Mouse (Mus musculus) forebrain, embryonic 12.5 days (tissue): ENCODE data around the gene Dppa5a. TPM values are rescaled to one million over a fixed set of nuclear protein-coding genes. Genes with fewer than 3 reads are reported as not detected.

Experiments used
- ATAC-seq: fragments of 200-750 bp; cut with Nextera tagmentation; 2 replicates; pipeline ENCODE4 v1.8.0; 2017; ENCODE audit warnings: moderate TSS enrichment; ENCODE audit not compliant: low FRiP score
- H3K27ac ChIP-seq: fragments of 300-500 bp; sonication (generic); 2 replicates; pipeline ENCODE4 v1.5.1; 2016; ENCODE audit warnings: mild to moderate bottlenecking
- H3K27me3 ChIP-seq: fragments of 300-500 bp; sonication (generic); 2 replicates; pipeline ENCODE4 v1.6.1; 2016; ENCODE audit warnings: mild to moderate bottlenecking
- H3K36me3 ChIP-seq: fragments of 300-500 bp; sonication (generic); replicated peaks from 2 replicates; pipeline ENCODE4 v1.6.1; 2016; ENCODE audit warnings: mild to moderate bottlenecking
- H3K4me1 ChIP-seq: fragments of 300-500 bp; sonication (generic); 2 replicates; pipeline ENCODE4 v1.6.1; 2016
- H3K4me2 ChIP-seq: fragments of 300-500 bp; sonication (generic); 2 replicates; pipeline ENCODE4 v1.6.1; 2016; ENCODE audit warnings: mild to moderate bottlenecking, moderate library complexity
- H3K4me3 ChIP-seq: fragments of 300-500 bp; sonication (generic); replicated peaks from 2 replicates; pipeline ENCODE4 v1.5.1; 2016; ENCODE audit warnings: mild to moderate bottlenecking
- H3K9ac ChIP-seq: fragments of 300-500 bp; sonication (generic); 2 replicates; pipeline ENCODE4 v1.6.1; 2016; ENCODE audit warnings: mild to moderate bottlenecking
- H3K9me3 ChIP-seq: fragments of 300-500 bp; sonication (generic); 2 replicates; pipeline ENCODE4 v1.6.1; 2016
- WGBS: fragments of 180-500 bp; shearing (Covaris S2); methylation state at CpG from one replicate; pipeline ENCODE4 v1.1.7; 2016; 5-methylcytosine and 5-hydroxymethylcytosine counted together
- polyA plus RNA-seq: library from polyadenylated mRNA; unstranded; fragments of >200 nt; fragmentation: Nextera tagmentation; extraction: Ambion mirVana; gene quantifications from 2 replicates; pipeline ENCODE4 v1.2.1, GENCODE M21; 2016

The Dppa5a gene
- polyA plus RNA-seq, 1 experiment from 2014 or later = 1.8 TPM

GRCm38 (mm10) chr9:78377546-78377945, 9.6 kb upstream of the Dppa5a start:
- Histone ChIP-seq H3K27ac (no peak overlapping the region), H3K36me3 (no peaks in the 10 kb centered on the region), H3K9me3 (no peaks in the 10 kb centered on the region), H3K4me3 (peak overlapping the region; percentile 36), H3K4me1 (peaks cover 13% of the 10 kb centered on the region), H3K9ac (no peak overlapping the region), H3K4me2 (peak overlapping the region; percentile 62), H3K27me3 (peaks cover 14% of the 10 kb centered on the region; the same call in 1 of the 2 replicates)
- no peak for ATAC-seq
- WGBS = 20% methylated on average over 8 of the region's 8 CpGs

- H3K27ac ChIP-seq = no peak overlapping the region
- ATAC-seq = no peak
- no peak overlapping the region for H3K4me2 ChIP-seq
- H3K36me3 ChIP-seq = no peaks in the 10 kb centered on the region
- H3K4me1 ChIP-seq = peaks cover 13% of the 10 kb centered on the region
- H3K9me3 ChIP-seq = no peaks in the 10 kb centered on the region
- H3K9ac ChIP-seq = no peak overlapping the region
- H3K4me3 ChIP-seq = no peak overlapping the region
- H3K27me3 ChIP-seq = peaks cover 14% of the 10 kb centered on the region; the same call in 1 of the 2 replicates
- 82% methylated on average over 4 of the region's 4 CpGs for WGBS
Measured at GRCm38 (mm10) chr9:78375486-78375885, 7.5 kb upstream of the Dppa5a start.

- 83% methylated on average over 1 of the region's 1 CpGs for WGBS
- no peak for ATAC-seq
- Histone ChIP-seq H3K27me3 (peaks cover 12% of the 10 kb centered on the region; the same call in 1 of the 2 replicates), H3K36me3 (no peaks in the 10 kb centered on the region), H3K4me3 (no peak overlapping the region), H3K4me1 (peaks cover 13% of the 10 kb centered on the region), H3K4me2 (no peak overlapping the region), H3K27ac (no peak overlapping the region), H3K9ac (no peak overlapping the region), H3K9me3 (no peaks in the 10 kb centered on the region)
Measured at GRCm38 (mm10) chr9:78374885-78375389, 7.0 kb upstream of the Dppa5a start.

GRCm38 (mm10) chr9:78374397-78374796, 6.4 kb upstream of the Dppa5a start:
- no peaks in the 10 kb centered on the region for H3K9me3 ChIP-seq
- H3K4me1 ChIP-seq = peaks cover 13% of the 10 kb centered on the region
- no peak overlapping the region for H3K4me3 ChIP-seq
- no peak overlapping the region for H3K4me2 ChIP-seq
- H3K27ac ChIP-seq = no peak overlapping the region
- no peaks in the 10 kb centered on the region for H3K36me3 ChIP-seq
- 61% methylated on average over 5 of the region's 5 CpGs for WGBS
- H3K27me3 ChIP-seq = peaks cover 7% of the 10 kb centered on the region; the same call in 1 of the 2 replicates
- H3K9ac ChIP-seq = no peak overlapping the region
- no peak for ATAC-seq

- ATAC-seq = no peak
- H3K36me3 ChIP-seq = no peaks in the 10 kb centered on the region
- peaks cover 5% of the 10 kb centered on the region for H3K4me1 ChIP-seq
- no peak overlapping the region for H3K4me3 ChIP-seq
- no peaks in the 10 kb centered on the region for H3K9me3 ChIP-seq
- H3K27me3 ChIP-seq = peaks cover 6% of the 10 kb centered on the region; the same call in 1 of the 2 replicates
- no peak overlapping the region for H3K4me2 ChIP-seq
- WGBS = 84% methylated on average over 10 of the region's 10 CpGs
- H3K27ac ChIP-seq = no peak overlapping the region
- H3K9ac ChIP-seq = no peak overlapping the region
Measured at GRCm38 (mm10) chr9:78372827-78373504, 5.0 kb upstream of the Dppa5a start.

GRCm38 (mm10) chr9:78371441-78371840, 3.5 kb upstream of the Dppa5a start:
- Histone ChIP-seq H3K4me1 (no peaks in the 10 kb centered on the region), H3K4me2 (no peak overlapping the region), H3K9me3 (no peaks in the 10 kb centered on the region), H3K27me3 (no peaks in the 10 kb centered on the region), H3K27ac (no peak overlapping the region), H3K36me3 (no peaks in the 10 kb centered on the region), H3K9ac (no peak overlapping the region), H3K4me3 (no peak overlapping the region)
- no peak for ATAC-seq
- 94% methylated on average over 3 of the region's 3 CpGs for WGBS

- Histone ChIP-seq H3K9me3 (no peaks in the 10 kb centered on the region), H3K27ac (no peak overlapping the region), H3K4me2 (no peak overlapping the region), H3K27me3 (no peaks in the 10 kb centered on the region), H3K4me3 (no peak overlapping the region), H3K36me3 (no peaks in the 10 kb centered on the region), H3K4me1 (no peaks in the 10 kb centered on the region), H3K9ac (no peak overlapping the region)
- ATAC-seq = no peak
- WGBS = 94% methylated on average over 7 of the region's 7 CpGs
Measured at GRCm38 (mm10) chr9:78369786-78370185, 1.8 kb upstream of the Dppa5a start.

GRCm38 (mm10) chr9:78369349-78369748, 1.4 kb upstream of the Dppa5a start:
- no peak for ATAC-seq

GRCm38 (mm10) chr9:78368671-78369293, 805 bp upstream of the Dppa5a start:
- no peak overlapping the region for H3K9ac ChIP-seq
- no peak for ATAC-seq
- no peaks in the 10 kb centered on the region for H3K27me3 ChIP-seq
- WGBS = 80% methylated on average over 3 of the region's 3 CpGs
- no peak overlapping the region for H3K27ac ChIP-seq
- H3K4me2 ChIP-seq = no peak overlapping the region
- H3K36me3 ChIP-seq = no peaks in the 10 kb centered on the region
- no peaks in the 10 kb centered on the region for H3K9me3 ChIP-seq
- no peaks in the 10 kb centered on the region for H3K4me1 ChIP-seq
- no peak overlapping the region for H3K4me3 ChIP-seq

More at GRCm38 (mm10) chr9:78369349-78369748, 1.4 kb upstream of the Dppa5a start:
- Histone ChIP-seq H3K9ac (no peak overlapping the region), H3K9me3 (no peaks in the 10 kb centered on the region), H3K27ac (no peak overlapping the region), H3K27me3 (no peaks in the 10 kb centered on the region), H3K4me1 (no peaks in the 10 kb centered on the region), H3K36me3 (no peaks in the 10 kb centered on the region), H3K4me3 (no peak overlapping the region), H3K4me2 (no peak overlapping the region)
- 95% methylated on average over 2 of the region's 2 CpGs for WGBS

- Histone ChIP-seq H3K27me3 (no peaks in the 10 kb centered on the region), H3K27ac (no peak overlapping the region), H3K9me3 (no peaks in the 10 kb centered on the region), H3K9ac (no peak overlapping the region), H3K4me3 (no peak overlapping the region), H3K4me2 (no peak overlapping the region), H3K4me1 (no peaks in the 10 kb centered on the region), H3K36me3 (no peaks in the 10 kb centered on the region)
- no peak for ATAC-seq
- WGBS = 53% methylated on average over 13 of the region's 13 CpGs
Measured at GRCm38 (mm10) chr9:78365850-78366544, 2.0 kb downstream of the Dppa5a start.

- no peaks in the 10 kb centered on the region for H3K36me3 ChIP-seq
- H3K4me2 ChIP-seq = no peak overlapping the region
- H3K27me3 ChIP-seq = no peaks in the 10 kb centered on the region
- 93% methylated on average over 6 of the region's 6 CpGs for WGBS
- H3K9me3 ChIP-seq = no peaks in the 10 kb centered on the region
- H3K9ac ChIP-seq = no peak overlapping the region
- H3K27ac ChIP-seq = no peak overlapping the region
- no peaks in the 10 kb centered on the region for H3K4me1 ChIP-seq
- H3K4me3 ChIP-seq = no peak overlapping the region
- ATAC-seq = no peak
Measured at GRCm38 (mm10) chr9:78364701-78365100, 3.3 kb downstream of the Dppa5a start.

- WGBS = 78% methylated on average over 6 of the region's 6 CpGs
- H3K27me3 ChIP-seq = no peaks in the 10 kb centered on the region
- no peaks in the 10 kb centered on the region for H3K4me1 ChIP-seq
- ATAC-seq = no peak
- H3K36me3 ChIP-seq = no peaks in the 10 kb centered on the region
- H3K4me2 ChIP-seq = no peak overlapping the region
- H3K9me3 ChIP-seq = no peaks in the 10 kb centered on the region
- no peak overlapping the region for H3K27ac ChIP-seq
- no peak overlapping the region for H3K4me3 ChIP-seq
- no peak overlapping the region for H3K9ac ChIP-seq
Measured at GRCm38 (mm10) chr9:78363374-78363773, 4.6 kb downstream of the Dppa5a start.
